Mouse (Mus musculus): ENCODE data around the gene Gm26661. TPM values are rescaled to one million over a fixed set of nuclear protein-coding genes. Genes with fewer than 3 reads are reported as not detected.

Gene Gm26661
- total and polyA plus RNA-seq, 2 experiments from 2014 or later = not detected

- no peak for ATAC-seq (ENCODE audit: insufficient read depth, low read depth)
- no peaks in the 10 kb centered on the region for H3K4me1 ChIP-seq (ENCODE audit: control insufficient read depth, insufficient read depth)
Measured at GRCm38 (mm10) chr14:7786073-7786472, 5.3 kb upstream of the Gm26661 start.

DNA sequence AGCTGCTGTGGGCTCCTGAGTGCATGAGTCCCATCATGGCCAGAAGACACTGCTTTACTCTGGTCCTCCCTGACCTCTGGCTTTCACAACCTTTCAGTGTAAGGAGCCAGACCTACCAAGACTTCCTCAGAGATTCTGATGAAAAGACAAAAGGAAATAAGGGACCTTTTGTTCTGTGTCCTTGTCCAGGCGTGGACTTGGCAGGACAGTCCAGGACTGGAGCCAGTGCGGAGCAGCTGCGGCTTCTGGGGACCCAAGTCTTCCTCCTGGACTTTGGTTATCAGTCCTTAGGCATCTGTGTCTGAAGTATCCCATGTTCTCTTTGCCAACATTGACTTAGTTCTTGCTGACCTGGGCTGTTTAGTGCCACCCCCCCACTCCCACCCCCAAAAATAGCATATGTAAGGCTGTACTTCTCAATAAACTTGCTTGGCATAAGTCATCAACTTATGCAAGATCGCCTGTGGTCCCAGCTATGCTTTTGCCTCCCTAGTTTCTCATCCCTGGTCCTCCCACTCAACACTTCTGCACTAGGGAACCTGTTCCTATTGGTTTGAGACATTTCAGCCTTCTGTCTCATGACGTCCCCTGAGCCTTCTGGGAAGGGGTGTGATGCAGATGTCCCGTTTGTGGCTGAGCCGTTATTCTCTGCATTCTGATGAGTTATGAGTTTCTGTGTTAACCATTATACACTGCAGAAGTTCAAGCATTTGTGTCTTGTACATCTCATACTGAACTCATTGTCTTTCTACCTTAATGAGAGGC is 1.9 kb upstream of the Gm26661 start:
- H3K4me3 ChIP-seq (ENCODE audit: low read depth, low read length) = no peak overlapping the region
- no peaks in the 10 kb centered on the region for H3K9me3 ChIP-seq (replicated peaks; ENCODE audit: control insufficient read depth, low read length)
- no peak overlapping the region for H3K4me2 ChIP-seq (ENCODE audit: low read depth, low read length)
- no peak for DNase-seq (ENCODE audit: low spot score)
- H3K27ac ChIP-seq (ENCODE audit: low read depth) = no peak overlapping the region
- 0 out of 2 replicates have a peak, but pooled peaks cover 7% of the 10 kb centered on the region for H3K27me3 ChIP-seq (ENCODE audit: control insufficient read depth, insufficient read depth, low read length)
- TF ChIP-seq CTCF (IDR thresholded peaks at IDR 0.05; ENCODE audit: low read depth) (no peak), EP300 (IDR thresholded peaks at IDR 0.05; ENCODE audit: low read depth) (no peak)
- 67% methylated on average over 7 of the region's 7 CpGs for WGBS
- no peak overlapping the region for H3K9ac ChIP-seq (replicated peaks; ENCODE audit: low read depth, low read length)
- H3K4me1 ChIP-seq (ENCODE audit: control insufficient read depth, insufficient read depth) = peaks cover 9% of the 10 kb centered on the region
- ATAC-seq (ENCODE audit: insufficient read depth, low read depth) = no peak
- H3K36me3 ChIP-seq (replicated peaks; ENCODE audit: control insufficient read depth, insufficient read depth, low read length) = no peaks in the 10 kb centered on the region

More at GRCm38 (mm10) chr14:7786073-7786472, 5.3 kb upstream of the Gm26661 start:
- Histone ChIP-seq H3K27me3 (ENCODE audit: control insufficient read depth, insufficient read depth, low read length) (no peaks in the 10 kb centered on the region), H3K9ac (replicated peaks; ENCODE audit: low read depth, low read length) (no peak overlapping the region), H3K4me2 (ENCODE audit: low read depth, low read length) (no peak overlapping the region), H3K27ac (ENCODE audit: low read depth) (no peak overlapping the region), H3K9me3 (replicated peaks; ENCODE audit: control insufficient read depth, low read length) (no peaks in the 10 kb centered on the region), H3K4me3 (ENCODE audit: low read depth, low read length) (no peak overlapping the region), H3K36me3 (replicated peaks; ENCODE audit: control insufficient read depth, insufficient read depth, low read length) (no peaks in the 10 kb centered on the region)
- TF ChIP-seq EP300 (IDR thresholded peaks at IDR 0.05; ENCODE audit: low read depth) (no peak), CTCF (IDR thresholded peaks at IDR 0.05; ENCODE audit: low read depth) (no peak)
- 38% methylated on average over 13 of the region's 13 CpGs for WGBS
- DNase-seq (ENCODE audit: low spot score) = no peak

DNA sequence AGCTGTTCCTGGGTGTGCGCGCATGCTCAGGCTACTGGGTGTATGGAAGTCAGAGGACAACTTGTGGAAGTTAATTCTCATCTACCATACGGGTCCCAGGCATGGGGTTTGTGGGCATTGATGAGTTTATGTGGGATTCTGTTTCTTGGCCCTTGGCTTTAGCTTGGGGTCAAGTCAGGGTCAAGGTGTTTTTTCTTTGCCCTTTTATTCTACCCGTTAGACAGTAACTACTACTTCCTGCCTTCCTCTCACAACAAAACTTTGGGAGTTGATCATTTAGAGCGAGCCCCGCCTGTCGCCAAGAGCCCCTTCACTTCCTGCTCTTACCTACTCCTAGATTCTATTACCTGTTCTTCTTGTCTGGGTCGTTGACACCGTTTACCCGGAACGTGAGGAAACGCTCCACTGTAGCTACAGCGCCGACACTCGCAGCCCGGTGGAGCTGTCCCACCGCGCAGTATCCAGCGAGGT is 291 bp upstream of the Gm26661 start:
- Histone ChIP-seq H3K27ac (ENCODE audit: low read depth) (no peak overlapping the region), H3K4me1 (ENCODE audit: control insufficient read depth, insufficient read depth) (peaks cover 9% of the 10 kb centered on the region), H3K4me2 (ENCODE audit: low read depth, low read length) (peak overlapping the region; percentile 64), H3K27me3 (ENCODE audit: control insufficient read depth, insufficient read depth, low read length) (0 out of 2 replicates have a peak, but pooled peaks cover 7% of the 10 kb centered on the region), H3K9ac (replicated peaks; ENCODE audit: low read depth, low read length) (no peak overlapping the region), H3K4me3 (ENCODE audit: low read depth, low read length) (peak overlapping the region; percentile 43), H3K36me3 (replicated peaks; ENCODE audit: control insufficient read depth, insufficient read depth, low read length) (no peaks in the 10 kb centered on the region), H3K9me3 (replicated peaks; ENCODE audit: control insufficient read depth, low read length) (no peaks in the 10 kb centered on the region)
- no peak for DNase-seq (ENCODE audit: low spot score)
- TF ChIP-seq EP300 (IDR thresholded peaks at IDR 0.05; ENCODE audit: low read depth) = no peak
- no peak for TF ChIP-seq CTCF (IDR thresholded peaks at IDR 0.05; ENCODE audit: low read depth)
- WGBS = 15% methylated on average over 19 of the region's 19 CpGs
- no peak for ATAC-seq (ENCODE audit: insufficient read depth, low read depth)

DNA sequence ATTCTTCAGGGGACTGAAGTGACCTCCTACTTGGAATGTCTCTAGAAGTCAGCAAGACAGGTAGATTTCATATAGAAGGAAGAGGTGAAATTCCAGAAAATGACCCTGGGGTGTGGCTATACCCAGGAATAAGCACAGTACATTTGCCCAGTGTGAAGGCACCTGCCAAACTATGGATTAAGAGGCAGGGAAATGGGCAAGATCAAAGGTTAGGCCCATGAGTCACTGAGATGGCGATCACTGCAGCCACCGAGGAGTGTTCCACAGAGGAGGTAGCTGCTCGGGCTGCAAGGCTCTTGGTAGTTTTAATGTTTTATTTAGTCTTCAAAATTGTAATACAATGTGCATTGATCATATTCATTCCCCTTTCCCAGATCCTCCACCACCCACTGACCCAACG is 4.6 kb downstream of the Gm26661 start:
- H3K9me3 ChIP-seq (replicated peaks; ENCODE audit: control insufficient read depth, low read length) = no peaks in the 10 kb centered on the region
- 0 out of 2 replicates have a peak, but pooled peaks cover 7% of the 10 kb centered on the region for H3K27me3 ChIP-seq (ENCODE audit: control insufficient read depth, insufficient read depth, low read length)
- H3K4me2 ChIP-seq (ENCODE audit: low read depth, low read length) = no peak overlapping the region
- no peak overlapping the region for H3K9ac ChIP-seq (replicated peaks; ENCODE audit: low read depth, low read length)
- H3K36me3 ChIP-seq (replicated peaks; ENCODE audit: control insufficient read depth, insufficient read depth, low read length) = no peaks in the 10 kb centered on the region
- ATAC-seq (ENCODE audit: insufficient read depth, low read depth) (no peak), DNase-seq (ENCODE audit: low spot score) (no peak)
- H3K4me1 ChIP-seq (ENCODE audit: control insufficient read depth, insufficient read depth) = peaks cover 9% of the 10 kb centered on the region
- WGBS = 81% methylated on average over 4 of the region's 4 CpGs
- no peak overlapping the region for H3K4me3 ChIP-seq (ENCODE audit: low read depth, low read length)
- H3K27ac ChIP-seq (ENCODE audit: low read depth) = no peak overlapping the region
- no peak for TF ChIP-seq CTCF (IDR thresholded peaks at IDR 0.05; ENCODE audit: low read depth)
- no peak for TF ChIP-seq EP300 (IDR thresholded peaks at IDR 0.05; ENCODE audit: low read depth)

DNA sequence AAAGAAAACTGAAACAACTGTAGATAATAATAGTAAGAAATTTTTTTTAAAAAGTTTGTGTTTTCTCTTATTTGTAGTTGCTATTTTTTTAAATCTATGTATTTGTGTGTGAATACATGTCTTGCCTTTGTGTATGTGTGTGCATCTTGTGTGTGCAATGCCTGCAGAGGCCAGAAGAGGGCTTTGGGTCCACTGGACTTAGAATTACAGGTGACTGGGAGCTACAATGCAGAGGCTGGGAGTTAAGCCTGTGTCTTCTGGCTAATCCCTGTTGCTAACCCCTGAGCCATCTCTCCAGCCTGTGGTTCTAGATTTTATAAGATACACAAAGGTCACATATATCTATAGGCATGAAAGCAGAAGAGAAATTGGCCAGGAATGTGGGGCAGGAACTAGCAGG is 9.2 kb downstream of the Gm26661 start:
- H3K36me3 ChIP-seq (replicated peaks; ENCODE audit: control insufficient read depth, insufficient read depth, low read length) = no peaks in the 10 kb centered on the region
- ATAC-seq (ENCODE audit: insufficient read depth, low read depth) (no peak), DNase-seq (ENCODE audit: low spot score) (no peak)
- H3K4me2 ChIP-seq (ENCODE audit: low read depth, low read length) = no peak overlapping the region
- H3K9me3 ChIP-seq (replicated peaks; ENCODE audit: control insufficient read depth, low read length) = no peaks in the 10 kb centered on the region
- no peak overlapping the region for H3K9ac ChIP-seq (replicated peaks; ENCODE audit: low read depth, low read length)
- TF ChIP-seq CTCF (IDR thresholded peaks at IDR 0.05; ENCODE audit: low read depth) (no peak), EP300 (IDR thresholded peaks at IDR 0.05; ENCODE audit: low read depth) (no peak)
- H3K27ac ChIP-seq (ENCODE audit: low read depth) = no peak overlapping the region
- H3K4me1 ChIP-seq (ENCODE audit: control insufficient read depth, insufficient read depth) = no peaks in the 10 kb centered on the region
- no peak overlapping the region for H3K4me3 ChIP-seq (ENCODE audit: low read depth, low read length)
- H3K27me3 ChIP-seq (ENCODE audit: control insufficient read depth, insufficient read depth, low read length) = no peaks in the 10 kb centered on the region
